Mouse (Mus musculus): ENCODE results near the gene Mapk8ip2.

Gene Mapk8ip2

DNA sequence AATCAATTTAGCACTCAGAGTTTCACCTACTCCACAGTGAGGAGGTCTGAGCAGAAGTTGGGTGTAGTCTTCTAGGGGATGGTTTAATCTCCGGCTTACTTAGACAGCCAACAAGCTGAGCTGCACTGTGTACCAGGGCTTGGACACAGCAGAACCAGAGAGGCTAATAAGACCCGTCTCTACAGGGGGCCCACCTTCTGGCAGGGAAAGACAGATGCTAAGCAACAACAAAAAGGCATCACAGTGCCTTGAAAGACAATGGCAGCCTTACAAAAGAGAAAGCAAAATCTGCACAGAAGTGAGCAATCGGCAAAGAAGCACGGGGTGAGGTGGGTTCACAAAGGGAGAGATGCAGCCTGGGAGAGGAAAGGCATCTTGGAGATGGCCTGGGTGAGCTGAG is 42.4 kb downstream of the Mapk8ip2 start:
- no peak for DNase-seq

DNA sequence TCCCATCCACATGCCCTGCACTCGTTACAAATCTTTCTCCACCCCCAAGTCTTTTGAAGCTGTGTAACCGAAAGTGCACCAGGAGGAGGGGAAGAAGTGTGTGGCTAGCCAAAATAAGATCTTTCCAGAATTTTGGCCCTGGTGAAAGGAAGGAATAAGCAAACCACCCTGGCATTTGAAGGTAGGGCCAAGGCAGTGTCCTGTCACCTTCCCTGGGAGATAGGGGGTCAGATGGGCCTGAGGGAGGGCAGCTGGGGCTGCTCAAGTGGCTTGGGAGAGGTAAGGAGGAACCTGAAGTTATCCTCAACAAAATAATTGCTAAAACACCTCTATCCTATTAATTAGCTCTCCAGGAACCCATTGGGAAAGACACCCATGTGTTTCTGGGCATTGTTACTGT is 43.1 kb downstream of the Mapk8ip2 start:
- no peak for DNase-seq

DNA sequence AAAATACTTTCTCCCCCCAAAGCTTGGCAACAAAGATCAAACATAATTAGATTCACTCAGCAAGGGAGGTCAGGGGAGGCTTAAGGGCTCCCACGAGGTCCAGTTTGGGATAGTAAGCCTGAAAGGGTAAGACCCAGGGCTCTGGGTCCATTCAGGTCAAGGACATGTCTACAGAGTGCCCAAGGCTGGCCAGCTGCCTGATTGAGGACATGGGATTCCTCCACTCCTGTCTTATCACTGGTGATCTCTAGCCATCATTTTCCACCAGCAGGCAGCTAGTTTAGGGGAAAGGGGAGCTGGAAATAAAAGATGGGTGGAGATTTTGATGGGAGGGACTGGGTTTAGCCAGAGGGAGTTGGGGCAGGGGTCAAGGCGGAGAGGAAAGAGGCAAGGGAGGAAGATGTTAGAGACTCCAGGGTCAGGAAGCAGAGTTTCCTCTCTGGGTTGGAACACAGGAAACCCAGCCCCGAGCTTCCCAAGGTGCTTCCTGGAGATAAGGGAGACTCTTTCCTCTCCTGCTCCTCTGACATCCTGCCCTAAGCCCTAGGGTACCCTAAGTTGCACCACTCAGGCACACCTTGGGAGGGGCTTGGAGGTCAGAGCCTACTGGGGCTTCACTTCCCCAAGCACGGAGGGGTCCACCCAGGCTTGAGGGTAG is 43.8 kb downstream of the Mapk8ip2 start:
- DNase-seq = no peak

DNA sequence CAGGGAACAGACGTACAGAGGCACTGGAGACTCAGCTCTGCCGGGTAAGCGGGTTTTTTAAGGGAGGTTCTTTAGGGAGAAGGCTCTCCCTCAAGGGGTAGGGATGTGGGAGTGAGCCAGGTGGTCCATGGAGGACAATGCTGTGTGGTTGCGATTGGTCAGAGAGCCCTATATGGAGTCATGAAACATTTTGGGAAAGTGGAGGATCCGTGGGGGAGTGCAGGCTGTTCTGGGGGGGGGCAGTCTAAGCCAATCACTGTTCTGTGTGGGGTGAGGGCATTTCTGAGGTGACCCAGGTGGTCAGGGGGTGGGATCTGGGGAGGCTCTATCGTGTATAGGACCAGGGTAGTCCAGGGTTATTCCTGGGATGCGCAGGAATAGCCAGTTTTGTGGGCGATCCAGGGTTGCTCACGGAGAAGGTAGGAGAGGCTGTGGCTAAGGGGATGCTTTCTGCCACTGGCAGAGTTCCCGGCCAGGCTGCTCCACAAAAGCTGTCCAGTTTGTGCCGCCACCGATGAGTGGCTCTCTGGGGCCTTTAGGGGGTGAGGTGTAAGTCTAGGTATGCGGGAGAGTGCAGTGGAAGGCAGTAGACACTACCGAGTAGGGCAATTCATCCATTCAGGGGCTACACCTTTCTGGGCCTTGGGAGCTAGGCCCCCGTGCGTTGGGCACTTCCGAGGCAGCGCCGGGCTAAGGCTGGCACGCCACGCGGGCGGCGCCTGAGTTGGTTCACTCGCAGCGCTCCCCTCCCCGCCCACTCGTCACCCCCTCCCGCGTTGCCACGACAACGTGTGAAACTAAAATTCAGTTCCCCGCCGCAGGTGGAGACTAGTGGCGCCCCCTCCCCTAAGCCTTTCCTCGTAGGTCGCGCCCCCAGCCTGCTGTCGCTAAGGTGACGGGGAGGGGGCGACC is 44.6 kb downstream of the Mapk8ip2 start:
- peak; percentile 37 to 44 for DNase-seq

DNA sequence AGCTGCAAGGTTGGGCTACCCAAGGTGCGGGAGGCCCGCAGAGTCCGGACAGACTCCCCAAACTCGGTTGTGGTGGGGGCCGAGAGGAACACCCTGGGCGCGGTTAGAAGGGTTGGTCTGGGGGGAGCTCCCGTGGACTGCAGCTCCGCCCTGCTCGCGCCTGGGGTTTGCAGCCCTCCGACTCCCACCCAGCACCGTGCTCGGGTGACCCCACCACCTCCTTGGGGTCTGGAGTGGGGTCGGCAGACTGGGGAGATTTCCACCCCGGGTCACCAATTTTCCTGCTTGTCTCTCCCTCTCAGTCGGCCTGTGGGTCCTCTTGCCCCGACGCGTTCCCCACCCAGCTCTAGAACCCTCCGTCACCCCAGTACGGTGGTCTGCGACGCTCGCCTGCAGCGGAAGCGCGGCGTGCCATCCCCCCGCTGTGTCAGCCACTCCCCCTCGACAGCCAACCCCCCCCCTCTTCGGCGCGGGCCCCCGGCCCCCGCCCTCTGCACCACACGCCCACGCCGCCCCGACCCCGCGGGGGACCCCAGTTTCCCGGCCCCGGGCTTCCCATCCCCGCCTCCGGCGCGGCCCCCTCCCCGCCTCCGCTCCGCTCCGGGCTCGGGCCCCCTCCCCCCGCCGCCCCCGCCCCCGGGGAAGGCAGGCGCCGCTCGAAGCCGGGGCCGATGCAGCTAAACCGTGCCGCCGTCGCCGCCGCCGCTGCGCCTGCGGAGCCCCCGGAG is 45.4 kb downstream of the Mapk8ip2 start, which contains the start of gene Shank3:
Shank3 (plus strand) TSS at position 663 of the 728 bp plus-strand sequence.
- DNase-seq = peak in 1 of 2 experiments; percentile 19

DNA sequence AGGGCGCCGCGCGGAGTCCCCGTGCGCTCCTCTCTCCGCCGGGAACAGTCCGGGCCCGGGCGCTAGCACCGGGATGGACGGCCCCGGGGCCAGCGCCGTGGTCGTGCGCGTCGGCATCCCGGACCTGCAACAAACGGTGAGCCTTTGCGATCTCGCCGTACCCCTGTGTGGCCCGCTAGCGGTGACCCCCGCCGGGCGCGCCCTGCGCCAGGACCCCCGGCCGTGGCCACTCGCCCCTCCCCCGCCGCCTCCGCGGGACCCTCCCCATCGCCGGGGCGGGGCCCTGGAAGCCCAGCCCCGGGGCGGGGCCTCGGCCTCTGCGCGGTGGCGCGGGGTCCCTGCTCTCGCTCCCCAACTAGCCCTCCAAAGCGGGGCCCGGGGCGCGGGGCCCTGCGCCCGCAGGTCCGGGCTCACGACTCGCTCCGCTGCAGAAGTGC is 46.1 kb downstream of the Mapk8ip2 start:
- DNase-seq = no peak

DNA sequence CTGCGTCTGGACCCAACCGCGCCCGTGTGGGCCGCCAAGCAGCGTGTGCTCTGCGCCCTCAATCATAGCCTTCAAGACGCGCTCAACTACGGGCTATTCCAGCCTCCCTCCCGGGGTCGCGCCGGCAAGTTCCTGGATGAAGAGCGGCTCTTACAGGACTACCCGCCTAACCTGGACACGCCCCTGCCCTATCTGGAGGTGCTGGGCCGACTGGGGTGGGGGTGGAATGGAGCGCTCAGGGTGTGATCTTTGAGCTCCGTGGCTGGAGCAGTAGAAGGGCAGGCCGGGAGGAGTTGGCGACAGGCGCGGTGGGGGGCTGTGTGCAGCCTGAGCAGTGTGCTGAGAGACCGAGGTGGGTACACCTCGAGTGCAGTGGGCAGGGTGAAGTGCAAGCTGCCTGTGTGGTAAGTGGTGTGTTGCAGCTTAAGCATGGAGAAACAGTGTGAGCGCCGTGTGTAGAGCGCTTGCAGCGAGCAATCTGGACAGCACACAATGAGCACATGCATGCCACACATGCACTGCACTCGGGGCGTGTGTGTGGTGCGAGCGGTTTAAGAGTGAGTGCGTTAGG is 46.6 kb downstream of the Mapk8ip2 start:
- no peak for DNase-seq

DNA sequence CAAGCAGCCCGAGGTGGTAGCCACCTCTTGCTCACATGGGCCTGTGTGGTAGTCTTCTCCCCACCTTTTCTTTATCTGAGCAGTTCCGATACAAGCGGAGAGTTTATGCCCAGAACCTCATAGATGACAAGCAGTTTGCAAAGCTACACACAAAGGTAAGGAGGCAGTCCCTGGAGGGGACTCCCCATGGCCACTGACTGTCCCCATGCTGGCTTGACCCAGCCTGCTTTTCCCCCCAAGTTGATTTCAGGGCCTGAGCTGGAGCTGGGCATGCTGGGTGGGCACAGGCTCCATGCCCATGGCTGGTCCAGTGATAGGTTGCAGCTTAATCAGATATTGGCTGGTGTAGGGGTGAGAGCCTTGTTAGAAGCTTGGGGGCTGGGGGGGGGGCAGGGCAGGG is 47.6 kb downstream of the Mapk8ip2 start:
- DNase-seq = no peak

DNA sequence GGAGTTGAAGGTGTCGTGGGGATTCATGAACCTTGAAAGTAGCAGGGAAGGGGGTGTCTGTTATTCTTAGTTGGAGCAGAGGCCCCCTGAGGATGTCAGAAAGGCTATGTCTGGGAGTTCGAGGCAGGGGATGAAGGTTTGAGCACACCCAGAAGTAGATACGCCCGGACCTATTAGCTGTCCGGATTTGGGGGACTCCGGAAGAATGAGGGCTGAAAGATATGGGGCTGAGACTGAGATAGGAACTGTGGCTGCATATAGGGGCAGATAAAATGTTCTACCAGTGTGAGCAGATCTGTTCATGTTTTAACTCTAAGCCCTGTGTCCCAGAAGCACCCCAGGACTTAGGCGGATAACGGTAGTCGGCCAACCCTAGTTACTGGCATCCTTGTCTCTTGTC is 51.1 kb downstream of the Mapk8ip2 start:
- DNase-seq = no peak

DNA sequence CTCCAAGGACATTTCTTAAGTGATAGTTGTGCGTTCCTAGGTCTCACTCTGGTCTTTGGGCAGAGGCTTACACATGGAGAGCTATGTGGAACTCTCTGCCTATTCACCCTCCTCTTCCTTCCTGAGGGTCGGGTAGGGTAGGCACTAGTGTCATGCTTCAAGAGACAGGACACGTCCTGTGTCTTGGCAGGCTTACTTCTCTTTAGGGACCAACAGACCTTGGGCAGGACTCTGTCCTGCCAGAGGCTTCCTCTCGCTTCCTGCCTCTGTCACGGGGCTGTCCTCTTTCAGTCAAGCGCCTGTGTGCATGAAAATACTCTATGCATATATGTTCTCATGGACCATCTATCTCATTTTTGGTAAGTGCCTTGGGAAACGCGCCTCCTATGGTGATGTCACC is 54.0 kb downstream of the Mapk8ip2 start:
- no peak for DNase-seq

DNA sequence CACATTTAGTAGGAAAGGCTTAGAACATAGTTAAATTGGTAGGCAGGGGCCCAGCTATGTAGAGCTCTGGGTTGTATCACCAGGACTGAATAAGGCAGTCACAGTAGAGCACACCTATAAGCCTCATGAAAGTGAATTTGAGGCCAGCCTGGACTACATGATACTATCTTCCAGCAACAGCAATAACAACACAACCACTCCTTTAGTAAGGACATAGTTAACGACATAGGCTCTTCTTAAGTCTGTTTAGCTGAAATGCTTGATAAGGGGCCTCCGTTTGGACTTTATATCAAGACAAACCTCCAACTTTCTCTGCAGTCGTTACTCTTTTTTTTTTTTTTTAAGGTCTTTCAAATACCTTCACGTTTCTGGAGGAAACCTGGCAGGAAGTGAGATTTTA is 59.0 kb downstream of the Mapk8ip2 start:
- DNase-seq = no peak

All from B cell, adult 2 months (primary cell).